Mouse (Mus musculus) liver, embryonic 14.5 days (tissue): Measurements from ENCODE around the gene Lmntd1. TPM values are rescaled to one million over a fixed set of nuclear protein-coding genes. Genes with fewer than 3 reads are reported as not detected.

ENCODE experiments used
- ATAC-seq: fragments of 200-750 bp; cut with Nextera tagmentation; 2 replicates; pipeline ENCODE4 v1.8.0; 2017; ENCODE audit warnings: moderate number of reproducible peaks, mild to moderate bottlenecking, moderate library complexity; ENCODE audit not compliant: insufficient read depth
- DNase-seq, 3 experiments: peaks; one replicate each; pipeline ENCODE4 v3.0.0-alpha.2; 2012 to 2013; ENCODE audit warnings: low read depth in 3 of 3, low spot score in 3 of 3
- H3K27ac ChIP-seq: fragments of 300-500 bp; sonication (generic); 2 replicates; pipeline ENCODE4 v1.5.1; 2014; ENCODE audit warnings: moderate library complexity, mild to moderate bottlenecking, control low read depth, inconsistent platforms
- H3K27me3 ChIP-seq: fragments of 300-500 bp; sonication (generic); 2 replicates; pipeline ENCODE4 v1.6.1; 2014; ENCODE audit warnings: mild to moderate bottlenecking, low read length, moderate library complexity; ENCODE audit not compliant: control insufficient read depth, insufficient read depth
- H3K36me3 ChIP-seq: fragments of 300-500 bp; sonication (generic); replicated peaks from 2 replicates; pipeline ENCODE4 v1.6.1; 2014; ENCODE audit warnings: low read depth; ENCODE audit not compliant: control insufficient read depth, insufficient read depth
- H3K4me1 ChIP-seq, 2 experiments: fragments of 200-500 bp in 1 of 2; fragments of 300-500 bp in 1 of 2; sonication (generic) in 1 of 2; replicated peaks; 2 replicates each; pipeline ENCODE4 v1.6.1; 2012 to 2014; ENCODE audit warnings: antibody characterized with exemption in 1 of 2, inconsistent platforms in 1 of 2, low read length in 1 of 2; ENCODE audit not compliant: control insufficient read depth in 2 of 2, insufficient read depth in 2 of 2
- H3K4me2 ChIP-seq: fragments of 300-500 bp; sonication (generic); 2 replicates; pipeline ENCODE4 v1.6.1; 2014; ENCODE audit warnings: low read depth, mild to moderate bottlenecking, control low read depth, moderate library complexity
- H3K4me3 ChIP-seq, 2 experiments: fragments of 200-500 bp in 1 of 2; fragments of 300-500 bp in 1 of 2; sonication (generic) in 1 of 2; 2 replicates each; pipeline ENCODE4 v1.5.1; 2012 to 2014; ENCODE audit warnings: low read depth in 2 of 2, low read length in 2 of 2, mild to moderate bottlenecking in 2 of 2, control low read depth in 1 of 2, inconsistent platforms in 1 of 2, moderate library complexity in 1 of 2; ENCODE audit not compliant: insufficient read depth in 1 of 2
- H3K9ac ChIP-seq: fragments of 300-500 bp; sonication (generic); replicated peaks from 2 replicates; pipeline ENCODE4 v1.6.1; 2014; ENCODE audit warnings: mild to moderate bottlenecking, control low read depth, moderate library complexity
- H3K9me3 ChIP-seq: fragments of 300-500 bp; sonication (generic); 2 replicates; pipeline ENCODE4 v1.6.1; 2016; ENCODE audit warnings: low read length, mixed read lengths; ENCODE audit not compliant: control insufficient read depth
- CTCF ChIP-seq: IDR thresholded peaks from 2 replicates; pipeline ENCODE4 v1.5.1; 2016; ENCODE audit warnings: antibody characterized with exemption, low read depth, control low read depth
- EP300 ChIP-seq: IDR thresholded peaks from 2 replicates; pipeline ENCODE4 v1.6.1; 2016; ENCODE audit warnings: antibody characterized with exemption, low read depth
- WGBS: fragments of 180-500 bp; shearing (Covaris S2); extraction: QIAGEN DNeasy Blood & Tissue Kit; methylation state at CpG from one replicate; pipeline ENCODE4 v1.1.7; 2014; ENCODE audit not compliant: insufficient replicate concordance; 5-methylcytosine and 5-hydroxymethylcytosine counted together
- polyA plus RNA-seq, 2 experiments: library from polyadenylated mRNA; depleted of rRNA in 1 of 2; stranded (reverse) in 1 of 2; unstranded in 1 of 2; fragments of >200 nt; fragmentation: Nextera tagmentation in 1 of 2; extraction: Ambion mirVana in 1 of 2; gene quantifications; 2 replicates each; pipeline versions ENCODE4 v1.2.1 to v1.2.3; 2012 to 2014

The Lmntd1 gene
- polyA plus RNA-seq, 2 experiments, result 0.02 TPM; not detected in 1

DNA sequence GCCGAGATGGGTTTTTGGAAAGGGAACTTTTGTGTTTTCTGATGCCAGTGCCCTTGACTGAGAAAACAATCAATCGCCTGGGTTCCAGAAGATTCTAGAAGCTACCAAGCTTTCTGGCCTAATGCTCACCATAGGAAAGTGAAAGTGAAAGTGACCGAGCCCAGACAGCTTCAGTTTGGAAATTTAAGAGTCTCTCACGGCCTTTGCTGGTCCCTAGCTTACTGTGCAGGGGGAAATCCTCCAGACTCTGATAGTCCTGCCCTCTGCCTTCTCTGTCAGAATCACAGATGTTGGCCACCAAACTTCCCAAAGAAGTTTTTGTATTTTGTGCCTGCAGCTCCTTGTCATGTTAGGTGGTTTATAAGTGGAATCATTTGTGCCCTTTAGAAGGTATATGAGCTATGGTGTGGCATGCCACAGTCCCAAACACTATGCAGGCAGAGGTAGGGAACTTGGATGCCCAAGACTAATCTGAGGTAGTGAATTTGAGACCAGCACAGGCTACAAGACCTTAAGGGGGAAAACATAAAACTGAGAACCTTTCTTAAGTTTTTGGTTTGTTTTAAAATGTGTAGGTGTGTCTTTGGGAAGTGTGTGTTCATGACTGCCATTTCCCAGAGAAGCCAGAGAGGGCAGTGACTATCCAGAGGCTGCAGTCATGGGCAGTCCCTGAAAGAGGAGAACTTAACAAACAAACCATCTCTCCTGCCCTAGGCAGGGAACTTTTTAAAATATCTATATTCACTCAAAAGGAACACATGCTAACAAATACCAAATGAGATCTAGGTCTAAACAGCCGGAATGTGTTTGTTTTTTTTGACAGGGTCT lies 2.5 kb upstream of the Lmntd1 start:
- 59% methylated on average over 5 of the region's 5 CpGs for WGBS
- H3K27me3 ChIP-seq, result no peaks in the 10 kb centered on the region
- H3K9ac ChIP-seq, result no peak overlapping the region
- TF ChIP-seq CTCF (no peak), EP300 (no peak)
- no peak for ATAC-seq
- no peak overlapping the region for H3K4me2 ChIP-seq
- no peaks in the 10 kb centered on the region for H3K9me3 ChIP-seq
- H3K36me3 ChIP-seq, result no peaks in the 10 kb centered on the region
- H3K27ac ChIP-seq, result no peak overlapping the region
- DNase-seq, result no peak
- no peak overlapping the region for H3K4me3 ChIP-seq
- no peaks in the 10 kb centered on the region for H3K4me1 ChIP-seq

DNA sequence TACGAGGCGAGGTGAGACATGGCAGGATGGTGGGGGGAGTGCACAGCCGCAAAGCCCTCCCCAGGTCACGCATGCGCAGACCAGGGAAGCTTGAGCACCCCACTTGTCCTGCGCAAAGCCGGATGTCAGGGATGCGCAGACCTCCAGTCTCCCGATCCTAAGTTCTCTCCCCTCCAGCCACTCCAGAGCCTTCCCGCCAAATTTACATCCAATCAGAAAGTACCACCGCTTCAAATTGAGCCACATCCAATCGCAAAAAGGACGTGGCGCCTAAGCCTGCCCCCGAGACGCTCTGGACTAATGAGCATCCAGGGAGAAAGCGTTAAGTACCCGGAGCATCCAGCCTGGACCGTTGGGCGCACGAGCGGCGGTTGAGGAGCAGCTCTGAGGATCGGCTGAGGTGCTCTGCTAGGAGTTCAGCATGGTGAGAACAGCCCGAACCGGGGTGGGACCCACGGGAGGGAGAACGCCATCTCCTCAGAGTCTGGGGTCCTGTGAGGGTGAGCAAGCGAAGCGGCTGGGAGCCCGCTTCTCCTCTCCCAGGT lies 1.6 kb upstream of the Lmntd1 start, which contains the start of gene Tuba3b:
Gene Tuba3b (plus strand): TSS at position 92 of the 545 bp plus-strand sequence.
- WGBS, result 86% methylated on average over 31 of the region's 31 CpGs
- H3K9me3 ChIP-seq, result no peaks in the 10 kb centered on the region
- no peaks in the 10 kb centered on the region for H3K4me1 ChIP-seq
- no peaks in the 10 kb centered on the region for H3K27me3 ChIP-seq
- H3K9ac ChIP-seq, result no peak within 1 kb of the TSS
- no peak for TF ChIP-seq CTCF
- no peak for TF ChIP-seq EP300
- no peak within 1 kb of the TSS for H3K4me3 ChIP-seq
- no peak for ATAC-seq
- H3K27ac ChIP-seq, result no peak within 1 kb of the TSS
- H3K4me2 ChIP-seq, result no peak within 1 kb of the TSS
- no peaks in the 10 kb centered on the region for H3K36me3 ChIP-seq
- no peak for DNase-seq

DNA sequence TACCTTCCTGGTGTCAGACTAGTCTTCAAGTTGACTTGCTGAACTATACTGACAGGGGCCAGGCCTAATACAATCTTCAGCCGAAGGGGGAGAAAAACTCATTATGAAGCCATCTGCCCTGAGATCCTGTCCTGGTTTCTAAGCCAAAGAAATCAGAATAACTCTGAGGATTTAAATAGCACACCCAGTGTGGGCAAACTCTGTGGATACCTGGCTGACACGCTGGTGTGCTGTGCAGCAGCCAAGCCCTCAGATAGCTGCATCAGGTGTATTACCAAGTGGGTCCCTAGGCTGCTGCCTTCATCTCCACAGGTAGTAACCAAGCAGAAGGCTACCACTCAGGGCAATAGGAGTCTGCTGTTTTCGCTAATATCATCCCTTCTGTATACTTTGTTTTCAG lies 1.5 kb downstream of the Lmntd1 start:
- TF ChIP-seq CTCF (no peak), EP300 (no peak)
- Histone ChIP-seq H3K4me1 (no peaks in the 10 kb centered on the region), H3K4me3 (no peak overlapping the region), H3K4me2 (no peak overlapping the region), H3K27me3 (no peaks in the 10 kb centered on the region), H3K9me3 (no peaks in the 10 kb centered on the region), H3K36me3 (no peaks in the 10 kb centered on the region), H3K27ac (no peak overlapping the region), H3K9ac (no peak overlapping the region)
- ATAC-seq (no peak), DNase-seq (no peak)
- 53% methylated on average over 3 of the region's 3 CpGs for WGBS

GRCm38 (mm10) chr6:145610901-145611300 lies 3.2 kb downstream of the Lmntd1 start:
- no peak overlapping the region for H3K4me2 ChIP-seq
- no peak for DNase-seq
- H3K27me3 ChIP-seq, result no peaks in the 10 kb centered on the region
- 72% methylated on average over 5 of the region's 5 CpGs for WGBS
- no peak overlapping the region for H3K27ac ChIP-seq
- TF ChIP-seq CTCF (no peak), EP300 (no peak)
- H3K36me3 ChIP-seq, result no peaks in the 10 kb centered on the region
- H3K4me1 ChIP-seq, result no peaks in the 10 kb centered on the region
- H3K9ac ChIP-seq, result no peak overlapping the region
- H3K9me3 ChIP-seq, result no peaks in the 10 kb centered on the region
- ATAC-seq, result no peak
- H3K4me3 ChIP-seq, result no peak overlapping the region

GRCm38 (mm10) chr6:145608693-145609092 lies 5.4 kb downstream of the Lmntd1 start:
- no peak for ATAC-seq
- no peaks in the 10 kb centered on the region for H3K9me3 ChIP-seq
- H3K27me3 ChIP-seq, result no peaks in the 10 kb centered on the region
- no peak for DNase-seq
- H3K36me3 ChIP-seq, result no peaks in the 10 kb centered on the region
- no peak overlapping the region for H3K4me2 ChIP-seq
- H3K4me3 ChIP-seq, result no peak overlapping the region
- 70% methylated on average over 5 of the region's 5 CpGs for WGBS
- H3K4me1 ChIP-seq, result no peaks in the 10 kb centered on the region
- H3K9ac ChIP-seq, result no peak overlapping the region
- TF ChIP-seq CTCF, result no peak
- no peak for TF ChIP-seq EP300
- H3K27ac ChIP-seq, result no peak overlapping the region
